Mouse (Mus musculus): ENCODE results near the gene Pex1. TPM values are rescaled to one million over a fixed set of nuclear protein-coding genes. Genes with fewer than 3 reads are reported as not detected.

The Pex1 gene
- polyA plus RNA-seq (2012; rRNA removed) = 1.3 and 3.9 TPM in 2 replicates

GRCm38 (mm10) chr5:3595693-3596398 is at the start of gene Pex1:
Gene Pex1, plus strand, starts transcription at chr5:3596066.

GRCm38 (mm10) chr5:3571266-3571665 is 24.6 kb upstream of the Pex1 start, which contains the start of gene 1700109H08Rik:
Gene 1700109H08Rik, plus strand, starts transcription at chr5:3571566.

GRCm38 (mm10) chr5:3596399-3596766 is 517 bp downstream of the Pex1 start, which contains the start of gene Rbm48:
Gene Rbm48, minus strand, starts transcription at chr5:3596585.

GRCm38 (mm10) chr5:3650881-3651280 is 55.0 kb downstream of the Pex1 start, which contains the start of gene Tmbim7:
Gene Tmbim7, plus strand, starts transcription at chr5:3651181.

DNA sequence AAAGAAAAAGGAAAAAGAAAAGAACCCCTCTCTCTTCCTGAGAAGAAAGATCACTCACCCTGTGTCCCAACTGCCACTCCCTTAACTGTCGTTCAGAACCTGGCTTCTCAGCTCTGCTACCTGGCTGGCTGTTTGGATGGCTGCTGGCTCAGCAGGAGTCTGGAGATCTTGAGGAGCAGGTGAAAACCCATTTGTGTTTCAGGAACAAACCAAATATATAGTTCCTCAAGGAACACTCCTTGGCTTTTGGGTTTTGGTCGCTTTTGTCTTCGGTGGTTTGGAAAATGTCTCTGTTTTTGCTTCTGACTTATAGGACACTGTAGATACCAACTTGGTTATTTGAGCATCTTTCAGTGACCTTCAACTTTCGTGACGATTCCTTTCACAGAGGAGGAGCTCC is 61.2 kb downstream of the Pex1 start, which contains the start of gene Gatad1:
Gene Gatad1 (minus strand): TSS at position 101 of the 400 bp plus-strand sequence.

Other genes with a start within 250 kb of the Pex1 start
- 0.87 and 1.6 TPM in 2 replicates for gene Fam133b, start 52.2 kb upstream of the Pex1 start, polyA plus RNA-seq (2012; rRNA removed)
- gene 1700109H08Rik, start 24.5 kb upstream of the Pex1 start, polyA plus RNA-seq (2012; rRNA removed) = 0.23 and 0.47 TPM in 2 replicates
- 0.70 and 0.90 TPM in 2 replicates for gene Rbm48, start 519 bp downstream of the Pex1 start, polyA plus RNA-seq (2012; rRNA removed)
- gene Tmbim7, start 55.1 kb downstream of the Pex1 start, polyA plus RNA-seq (2012; rRNA removed) = not detected in 2 replicates
- 16.5 and 30.6 TPM in 2 replicates for gene Gatad1, start 61.1 kb downstream of the Pex1 start, polyA plus RNA-seq (2012; rRNA removed)
- gene Ankib1, start 206.9 kb downstream of the Pex1 start, polyA plus RNA-seq (2012; rRNA removed) = 2.0 and 2.7 TPM in 2 replicates
- gene Krit1, start 207.1 kb downstream of the Pex1 start, polyA plus RNA-seq (2012; rRNA removed) = 0.35 and 0.92 TPM in 2 replicates
- gene Lrrd1, start 249.1 kb downstream of the Pex1 start, polyA plus RNA-seq (2012; rRNA removed) = 0.02 and 0.10 TPM in 2 replicates

Measured in stomach, adult 2 months (tissue).